Mouse (Mus musculus) ES-CJ7 (cell line): ENCODE data around the gene Tmem198.

Source experiments
- DNase-seq: peaks from one replicate; pipeline ENCODE4 v3.0.0; 2011; ENCODE audit warnings: low read depth, low spot score

The Tmem198 gene

GRCm38 (mm10) chr1:75455433-75455832 is 23.9 kb upstream of the Tmem198 start:
- no peak for DNase-seq

DNA sequence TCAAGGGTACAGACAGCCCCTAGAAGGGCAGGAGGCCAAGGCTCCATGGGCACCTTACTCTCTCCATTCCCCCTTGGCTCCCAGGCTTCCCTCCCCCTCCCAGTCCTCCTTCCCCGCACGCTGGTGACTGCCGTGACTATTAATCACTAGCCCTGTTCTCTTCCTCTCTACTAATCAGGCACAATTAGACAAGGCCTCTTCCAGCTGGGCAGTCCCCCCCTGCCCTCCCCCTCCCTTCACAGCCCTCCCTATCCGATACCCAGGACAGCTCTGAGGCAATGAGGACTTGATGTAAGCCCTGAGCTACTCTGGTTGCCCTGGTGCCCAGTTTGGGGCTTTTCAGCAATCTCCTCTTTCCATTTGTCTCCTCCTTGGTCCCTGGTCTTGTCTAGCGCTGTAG is 23.4 kb upstream of the Tmem198 start:
- DNase-seq, result no peak

- DNase-seq, result peak; percentile 87
Measured at GRCm38 (mm10) chr1:75456746-75457564, 22.4 kb upstream of the Tmem198 start.

- DNase-seq, result no peak
Measured at GRCm38 (mm10) chr1:75457710-75458024, 21.7 kb upstream of the Tmem198 start.

DNA sequence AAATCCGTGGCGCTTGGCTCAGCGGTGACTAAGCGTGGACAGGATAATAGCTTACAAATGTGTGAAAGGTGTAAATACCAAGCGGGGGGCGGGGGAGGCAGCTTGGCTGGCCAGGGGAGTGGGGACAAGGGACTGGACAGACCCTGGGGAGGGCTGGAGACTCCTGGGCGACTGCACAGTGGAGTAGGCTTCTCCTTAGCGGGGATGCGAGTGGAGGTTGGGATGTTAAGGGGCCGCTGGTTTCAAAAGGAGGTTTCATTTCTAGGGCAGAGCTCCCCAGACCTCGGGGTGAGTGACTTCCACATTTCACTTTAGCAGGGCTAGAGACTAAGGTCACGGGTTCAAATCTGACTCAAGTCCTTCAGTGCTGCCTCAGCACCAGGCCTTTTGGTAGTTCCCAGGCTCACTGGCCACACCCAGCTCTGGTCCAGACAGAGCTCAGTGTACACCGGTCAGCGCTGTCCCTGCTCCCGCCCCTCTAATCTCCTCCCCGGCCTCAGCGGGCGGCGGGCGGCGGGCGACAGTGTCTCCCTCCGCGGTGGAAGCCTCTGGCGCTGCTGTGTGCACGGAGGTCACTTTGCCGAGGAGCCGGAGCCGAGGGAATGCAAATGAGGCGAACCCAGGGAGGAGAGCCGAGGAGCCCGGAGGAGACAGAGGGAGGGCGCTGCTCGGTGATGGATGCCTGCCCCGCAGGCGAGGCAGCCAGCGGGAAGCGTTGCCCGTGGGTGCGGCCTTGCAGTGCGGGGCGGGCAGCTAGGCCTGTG is 21.1 kb upstream of the Tmem198 start:
- DNase-seq, result no peak

DNA sequence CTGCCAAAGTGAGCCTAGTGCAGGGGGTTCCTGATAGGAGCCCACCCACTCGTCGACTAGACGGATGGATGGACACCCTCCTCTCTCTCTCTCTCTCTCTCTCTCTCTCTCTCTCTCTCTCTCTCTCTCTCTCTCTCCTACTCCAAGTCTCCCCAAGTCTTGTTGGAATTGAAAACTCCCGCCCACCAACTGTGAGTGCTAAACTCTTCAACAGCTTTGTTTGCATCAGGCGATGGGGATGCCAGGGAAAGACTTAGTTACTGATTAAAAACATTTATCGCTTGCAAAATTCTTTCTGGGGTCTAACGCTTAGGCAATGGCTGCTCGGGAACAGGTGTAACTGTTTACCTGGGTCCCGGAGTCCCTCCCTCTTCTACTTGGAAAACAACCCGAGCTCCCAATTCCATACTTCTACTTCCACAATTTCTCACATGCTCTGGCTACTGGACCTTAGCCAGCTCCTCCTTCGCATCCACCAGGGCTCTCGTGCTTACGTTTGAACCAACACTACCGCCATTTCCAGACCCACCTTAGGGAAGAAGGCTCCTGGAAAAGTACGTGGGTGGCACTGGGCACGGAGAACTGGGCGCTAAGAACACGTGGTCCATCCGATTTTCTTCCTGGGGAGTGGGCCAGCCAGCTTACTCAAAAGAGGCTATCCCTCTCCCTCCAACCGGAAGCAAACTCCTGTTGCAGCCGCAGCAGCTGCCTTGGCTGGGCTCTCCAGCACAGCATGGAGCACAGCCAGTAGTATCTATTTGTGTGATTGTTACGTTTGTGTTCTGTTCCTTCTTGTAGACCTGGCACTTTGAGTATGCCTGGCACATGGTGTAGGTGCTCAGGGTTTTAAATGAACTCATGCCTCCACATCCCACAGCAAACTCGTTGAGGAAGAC is 20.3 kb upstream of the Tmem198 start:
- DNase-seq, result no peak

DNA sequence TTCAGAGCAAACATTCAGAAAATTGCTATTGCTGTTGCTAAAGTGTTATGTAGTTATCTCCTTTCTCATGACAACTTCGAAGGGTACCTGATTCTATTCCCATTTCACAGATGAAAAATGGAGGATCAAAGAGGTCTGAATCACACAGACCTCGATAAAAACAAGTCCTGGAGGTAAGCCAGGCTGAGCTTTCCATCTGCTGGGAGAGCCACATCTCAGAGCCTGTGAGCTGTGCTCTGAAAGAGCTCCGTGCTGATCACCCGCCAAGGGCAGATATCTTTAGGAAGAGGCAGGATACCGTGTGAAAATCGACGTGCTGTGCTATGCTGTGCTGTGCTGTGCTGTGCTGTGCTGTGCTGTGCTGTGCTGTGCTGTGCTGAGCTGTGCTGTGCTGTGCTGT is 19.0 kb upstream of the Tmem198 start:
- DNase-seq, result no peak

GRCm38 (mm10) chr1:75462636-75463035 is 16.7 kb upstream of the Tmem198 start:
- no peak for DNase-seq

- no peak for DNase-seq
Measured at GRCm38 (mm10) chr1:75463652-75464204, 15.6 kb upstream of the Tmem198 start.

GRCm38 (mm10) chr1:75467215-75467927 is 12.0 kb upstream of the Tmem198 start:
- peak; percentile 83 for DNase-seq

DNA sequence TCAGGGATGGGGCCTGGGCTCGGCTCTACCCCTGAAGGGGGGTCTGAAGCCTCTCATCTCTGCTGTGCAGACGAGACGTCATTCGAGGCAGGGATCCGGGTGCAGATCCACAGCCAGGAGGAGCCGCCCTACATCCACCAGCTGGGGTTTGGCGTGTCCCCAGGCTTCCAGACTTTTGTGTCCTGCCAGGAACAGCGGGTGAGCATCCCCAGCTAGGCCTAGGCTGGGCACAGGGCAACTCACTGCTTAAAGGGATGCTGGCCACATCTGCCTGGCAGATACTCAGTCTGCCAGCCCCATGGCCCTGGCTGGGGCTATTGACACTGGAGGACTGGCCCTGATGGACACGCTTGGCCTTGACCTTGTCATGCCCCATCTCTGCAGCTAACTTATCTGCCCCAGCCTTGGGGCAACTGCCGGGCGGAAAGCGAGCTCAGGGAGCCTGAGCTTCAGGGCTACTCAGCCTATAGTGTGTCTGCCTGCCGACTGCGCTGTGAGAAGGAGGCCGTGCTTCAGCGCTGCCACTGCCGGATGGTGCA is 10.0 kb upstream of the Tmem198 start:
- no peak for DNase-seq

DNA sequence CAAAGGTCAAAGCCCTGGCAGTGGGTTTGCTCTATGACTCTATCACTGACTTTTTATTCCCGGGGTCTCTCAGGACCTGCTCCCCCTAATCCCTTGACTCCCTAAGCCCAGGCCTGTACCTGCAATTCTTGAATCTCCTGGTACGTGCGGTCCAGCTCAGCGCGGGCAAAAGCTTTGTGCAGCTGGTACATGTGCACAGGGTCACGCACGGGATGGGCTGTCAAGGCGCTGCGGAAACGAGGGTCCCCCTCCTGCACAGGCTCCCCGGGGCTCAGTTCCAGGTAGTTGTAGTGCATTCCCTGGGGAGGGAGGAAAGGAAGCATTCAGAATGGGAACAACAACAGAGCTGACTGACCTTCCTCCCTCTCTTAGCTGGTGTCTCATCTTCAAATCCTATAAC is 2.9 kb upstream of the Tmem198 start:
- DNase-seq, result no peak

DNA sequence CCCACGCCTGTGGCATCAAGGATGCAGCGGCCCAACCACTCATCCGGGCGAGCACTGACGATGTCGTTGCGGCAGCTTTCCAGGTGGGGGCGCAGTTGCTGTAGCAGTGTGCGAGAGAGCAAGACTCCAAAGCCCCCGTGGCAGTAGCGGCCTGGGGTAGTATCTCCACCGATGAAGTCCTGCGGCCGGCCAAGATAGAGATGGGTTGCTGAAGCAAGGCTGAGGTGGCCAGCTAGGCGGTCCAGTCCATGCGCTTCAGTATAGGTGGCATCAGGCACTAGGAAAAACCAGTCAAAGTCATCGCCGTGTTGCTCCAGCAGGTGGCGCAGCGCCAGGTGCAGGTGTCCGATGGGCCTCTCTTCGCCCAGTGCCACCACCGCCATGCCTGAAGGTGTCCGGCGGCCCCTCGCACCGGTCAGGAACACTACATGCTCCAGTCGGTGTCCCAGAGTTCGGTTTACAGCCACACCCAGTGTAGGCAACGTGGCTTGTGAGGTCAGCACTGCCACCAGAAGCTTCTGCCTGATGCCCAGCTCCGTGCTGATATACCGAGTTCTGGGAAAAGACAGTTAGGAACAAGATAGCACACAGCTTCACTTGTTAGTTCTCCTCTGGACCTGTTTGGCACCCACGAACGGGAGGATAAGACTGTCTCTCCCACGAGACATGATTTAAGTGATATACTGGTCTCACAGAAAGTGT is 1.9 kb upstream of the Tmem198 start:
- DNase-seq, result peak; percentile 84

DNA sequence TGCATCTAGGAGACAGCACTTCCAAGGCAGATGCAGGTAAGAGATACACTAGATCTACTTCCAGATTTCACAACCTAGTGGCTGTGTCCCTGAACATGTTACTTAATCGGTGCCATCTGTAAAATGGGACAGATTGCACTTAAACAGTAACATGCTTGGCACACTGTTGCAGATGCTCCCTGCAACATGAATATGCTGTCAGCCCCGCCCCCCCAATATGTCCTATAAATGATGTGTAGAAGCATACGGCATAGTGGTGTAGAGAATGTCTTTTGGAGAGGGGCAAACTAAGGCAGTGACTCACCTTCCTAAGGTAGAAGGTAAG is 1.4 kb upstream of the Tmem198 start:
- no peak for DNase-seq

DNA sequence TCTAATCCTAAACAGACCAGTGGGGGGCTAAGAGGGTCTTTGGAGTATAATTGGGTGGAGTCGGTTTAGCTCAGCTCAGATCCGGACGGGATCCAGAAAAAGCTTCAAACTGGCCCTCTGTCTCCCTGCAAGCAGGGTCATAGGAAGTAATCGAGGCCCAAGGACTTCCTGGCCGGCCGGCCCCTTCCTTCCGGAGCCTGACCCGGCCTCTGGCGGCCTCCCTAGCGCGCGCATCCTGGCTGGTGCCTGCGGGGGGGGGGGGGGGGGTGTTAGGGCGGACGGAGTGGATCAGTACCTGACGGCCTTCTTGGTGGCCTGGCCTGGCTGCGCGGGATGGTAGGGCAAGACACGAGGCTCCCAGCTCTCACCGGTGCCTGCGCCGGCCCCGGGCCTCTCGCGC is 835 bp upstream of the Tmem198 start:
- no peak for DNase-seq

DNA sequence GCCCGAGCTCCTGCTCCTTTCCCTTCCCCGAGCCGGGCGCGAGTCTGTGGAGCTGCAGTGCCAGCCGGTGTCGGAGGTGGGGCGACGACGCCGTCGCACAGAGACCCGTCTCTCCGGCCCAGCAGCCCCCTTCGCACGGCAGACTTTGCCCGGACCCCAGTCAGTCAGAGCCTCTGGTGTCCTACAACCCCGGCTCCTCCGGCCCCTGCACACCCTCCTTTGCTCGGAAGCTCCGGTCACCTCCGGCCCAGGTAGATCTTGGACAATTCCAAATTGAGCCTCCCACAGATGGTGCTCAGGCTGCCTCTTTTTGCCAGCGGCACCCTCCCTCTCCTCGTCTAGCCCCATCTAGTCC is 280 bp downstream of the Tmem198 start:
- no peak for DNase-seq

- DNase-seq, result no peak
Measured at GRCm38 (mm10) chr1:75480036-75480435, 704 bp downstream of the Tmem198 start.

DNA sequence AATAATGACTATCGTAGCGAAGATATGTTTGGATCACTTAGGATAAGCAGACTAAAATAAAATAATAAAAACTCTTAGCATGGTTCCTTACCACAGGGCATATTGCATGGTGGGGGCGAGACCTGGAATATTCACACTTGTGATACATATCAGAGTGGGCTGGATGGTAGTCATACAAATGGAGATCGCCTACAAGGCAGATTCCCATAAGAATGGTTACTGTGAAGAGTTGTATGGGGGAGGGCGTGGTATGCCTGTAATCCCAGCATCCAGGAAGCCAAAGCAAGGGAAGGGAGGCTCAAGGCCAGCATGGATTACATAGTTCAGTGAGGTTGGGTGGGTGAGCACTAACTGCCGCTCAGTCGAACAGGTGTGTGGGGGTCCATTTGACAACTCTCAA is 1.4 kb downstream of the Tmem198 start:
- DNase-seq, result peak; percentile 88

DNA sequence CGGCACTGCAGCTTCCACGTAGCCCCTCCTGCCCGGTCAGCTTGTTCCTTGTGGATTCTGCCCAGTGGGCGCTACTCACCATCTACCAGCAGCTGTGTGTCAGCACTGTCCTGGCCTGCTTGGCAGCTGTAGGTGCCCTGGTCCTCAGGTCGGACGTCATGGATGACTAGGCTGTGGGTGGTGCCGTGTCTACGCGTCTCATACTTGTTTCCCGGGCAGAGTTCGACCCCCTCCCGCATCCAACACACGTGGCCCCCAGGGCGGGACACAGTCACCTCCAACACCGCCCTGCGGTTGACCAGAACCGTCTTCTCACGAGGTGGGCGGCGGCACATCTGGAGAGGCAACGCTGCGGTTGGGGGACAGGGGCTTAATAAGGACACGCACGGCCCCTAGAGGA is 7.2 kb downstream of the Tmem198 start:
- no peak for DNase-seq

- DNase-seq, result no peak
Measured at GRCm38 (mm10) chr1:75487040-75487404, 7.7 kb downstream of the Tmem198 start.
